Mouse (Mus musculus) G1E (cell line): ENCODE measurements around the gene Fam53a.

Experiments used
- CTCF ChIP-seq: IDR thresholded peaks from 2 replicates; pipeline ENCODE4 v1.5.1; 2012; ENCODE audit warnings: low read depth, low read length, inconsistent platforms, mixed read lengths
- GATA1 ChIP-seq: IDR thresholded peaks from 2 replicates; pipeline ENCODE4 v1.6.1; 2012; ENCODE audit warnings: borderline replicate concordance, low read length, inconsistent platforms, mixed read lengths
- GATA2 ChIP-seq: IDR thresholded peaks from 2 replicates; pipeline ENCODE4 v1.6.1; 2012; ENCODE audit warnings: low read depth, low read length, inconsistent platforms, borderline replicate concordance
- POLR2AphosphoS5 ChIP-seq: IDR thresholded peaks from 2 replicates; pipeline ENCODE4 v1.6.1; 2012; ENCODE audit warnings: low read depth, low read length, inconsistent platforms; ENCODE audit not compliant: insufficient replicate concordance
- TAL1 ChIP-seq: conservative IDR thresholded peaks from 2 replicates; pipeline ENCODE4 v1.6.1; 2012; ENCODE audit warnings: low read depth, low read length, inconsistent platforms, mixed read lengths

DNA sequence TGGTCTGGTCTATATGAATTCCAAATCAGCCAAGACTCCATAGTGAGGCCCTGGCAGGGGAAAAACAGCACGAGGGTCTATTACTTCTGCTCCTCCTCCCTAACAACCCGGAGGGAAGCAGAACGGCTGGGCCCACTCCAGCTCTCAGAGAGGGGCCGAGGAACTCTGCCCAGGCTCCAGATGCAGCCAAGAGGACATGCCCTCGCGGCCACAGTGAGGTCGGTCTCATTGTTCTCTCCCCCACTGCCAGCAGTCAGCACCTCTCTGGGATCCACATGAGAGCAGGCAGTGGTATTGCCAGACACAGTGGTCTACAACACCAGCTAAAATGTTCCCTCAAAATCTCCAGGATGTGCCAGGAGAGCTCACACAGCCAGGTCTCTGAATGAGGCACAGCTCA, 22.8 kb downstream of the Fam53a start:
- TF ChIP-seq CTCF (no peak), GATA1 (no peak), POLR2AphosphoS5 (no peak), GATA2 (no peak), TAL1 (no peak)
